7 mouse cellular contexts compared by ENCODE assay signal in the genomic region with DNA sequence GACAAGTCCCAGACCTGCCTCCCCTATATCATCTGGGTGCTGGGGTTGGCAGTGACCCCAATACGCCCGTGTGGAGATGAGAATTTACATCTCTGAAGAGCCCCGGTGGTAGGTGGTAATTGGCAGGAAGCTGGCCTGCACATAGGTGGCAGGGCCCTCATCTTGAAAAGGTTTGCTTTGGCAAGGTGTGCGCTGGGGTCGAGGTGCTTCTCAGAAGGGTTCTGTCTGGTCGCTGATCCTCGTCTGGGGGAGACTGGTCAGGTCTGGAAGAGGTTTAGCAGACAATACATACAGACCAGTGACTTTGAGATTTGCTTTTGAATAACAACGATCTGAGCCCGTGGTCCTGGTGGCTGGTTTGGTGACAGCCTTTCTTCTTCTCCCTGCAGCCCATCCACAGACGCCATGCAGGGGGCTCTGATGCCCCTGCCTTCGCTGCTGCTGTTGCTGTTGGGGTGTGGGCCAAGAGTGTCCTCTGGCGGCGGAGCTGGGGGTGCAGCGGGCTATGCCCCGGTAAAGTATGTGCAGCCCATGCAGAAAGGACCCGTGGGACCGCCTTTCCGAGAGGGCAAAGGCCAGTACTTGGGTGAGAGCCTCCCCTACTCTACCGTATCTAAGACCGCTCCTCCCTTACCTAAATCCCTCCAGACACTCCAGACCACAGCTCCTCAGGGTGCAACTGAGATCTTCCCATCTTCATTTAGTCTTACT. TPM values are rescaled to one million over a fixed set of nuclear protein-coding genes. Genes with fewer than 3 reads are reported as not detected.
A peak's percentile ranks its signal among the peaks of the same experiment; 100 is the strongest.
DNase-seq lines count a peak whose midpoint lies in the region; ATAC-seq and TF ChIP-seq lines count a peak whose summit lies in the region.

No protein-coding gene starts in this region.

- H3K4me1 ChIP-seq in lung, adult 2 months (ENCODE audit: control insufficient read depth, insufficient read depth, low read length) = no peaks in the 10 kb centered on the region
- peaks cover 33% of the 10 kb centered on the region for H3K4me1 ChIP-seq in embryonic facial prominence, embryonic 12.5 days
- no peaks in the 10 kb centered on the region for H3K4me1 ChIP-seq in hindbrain, embryonic 11.5 days (replicated peaks; ENCODE audit: control insufficient read depth, insufficient read depth, low read length)
- H3K4me1 ChIP-seq in lung, embryonic 16.5 days (replicated peaks; ENCODE audit: control insufficient read depth, insufficient read depth, low read length) = peaks cover 3% of the 10 kb centered on the region; the same call in 1 of the 2 replicates

- peak overlapping the region; percentile 41; the same call in 1 of the 2 replicates for H3K27ac ChIP-seq in embryonic facial prominence, embryonic 12.5 days
- H3K27ac ChIP-seq in hindbrain, embryonic 11.5 days (ENCODE audit: low read depth, low read length) = no peak overlapping the region
- H3K27ac ChIP-seq in lung, embryonic 16.5 days (ENCODE audit: low read length) = no peak overlapping the region

- H3K27me3 ChIP-seq in embryonic facial prominence, embryonic 12.5 days = no peaks in the 10 kb centered on the region
- H3K27me3 ChIP-seq in hindbrain, embryonic 11.5 days (ENCODE audit: control insufficient read depth, insufficient read depth, low read length) = no peaks in the 10 kb centered on the region
- no peaks in the 10 kb centered on the region for H3K27me3 ChIP-seq in lung, embryonic 16.5 days (ENCODE audit: control insufficient read depth, insufficient read depth, low read depth, low read length)

- H3K9ac ChIP-seq in embryonic facial prominence, embryonic 12.5 days = no peak overlapping the region; the same call in 1 of the 2 replicates
- peak overlapping the region; percentile 17; the same call in 1 of the 2 replicates for H3K9ac ChIP-seq in hindbrain, embryonic 11.5 days (ENCODE audit: low read depth, low read length)
- H3K9ac ChIP-seq in lung, embryonic 16.5 days (ENCODE audit: low read length) = peak overlapping the region; percentile 38; the same call in 1 of the 2 replicates

- no peak for DNase-seq in lung, adult 2 months
- no peak for DNase-seq in lung, adult 18-20 months
- DNase-seq in hindbrain, embryonic 11.5 days (ENCODE audit: low spot score) = no peak
- DNase-seq in thymus, postnatal 14 days = peak; percentile 45
- no peak for DNase-seq in gastrocnemius, postnatal 4 days (ENCODE audit: low spot score in 2 of 2)

- 17% methylated on average over 20 of the region's 20 CpGs for WGBS in lung, adult 2 months
- 15% methylated on average over 20 of the region's 20 CpGs for WGBS in embryonic facial prominence, embryonic 12.5 days
- 13% methylated on average over 20 of the region's 20 CpGs for WGBS in hindbrain, embryonic 11.5 days
- WGBS in lung, embryonic 16.5 days = 16% methylated on average over 20 of the region's 20 CpGs

- H3K4me3 ChIP-seq in lung, adult 2 months (replicated peaks; ENCODE audit: extremely low read depth, low read depth, low read length) = no peak overlapping the region
- H3K4me3 ChIP-seq in embryonic facial prominence, embryonic 12.5 days = no peak overlapping the region
- H3K4me3 ChIP-seq in hindbrain, embryonic 11.5 days (ENCODE audit: low read depth, low read length) = peak overlapping the region; percentile 25
- H3K4me3 ChIP-seq in lung, embryonic 16.5 days (ENCODE audit: low read length) = no peak overlapping the region

- H3K4me2 ChIP-seq in embryonic facial prominence, embryonic 12.5 days (replicated peaks) = peak overlapping the region; percentile 36
- peak overlapping the region; percentile 37 for H3K4me2 ChIP-seq in hindbrain, embryonic 11.5 days (replicated peaks; ENCODE audit: low read depth, low read length)
- H3K4me2 ChIP-seq in lung, embryonic 16.5 days (ENCODE audit: low read depth, low read length) = peak overlapping the region; percentile 44

- TF ChIP-seq POLR2A in lung, adult 2 months (IDR thresholded peaks at IDR 0.05; ENCODE audit: borderline replicate concordance, extremely low read depth, low read depth, low read length) = no peak

- no peaks in the 10 kb centered on the region for H3K9me3 ChIP-seq in embryonic facial prominence, embryonic 12.5 days
- no peaks in the 10 kb centered on the region for H3K9me3 ChIP-seq in hindbrain, embryonic 11.5 days (ENCODE audit: control insufficient read depth, low read length)
- peaks cover 2% of the 10 kb centered on the region; the same call in 1 of the 2 replicates for H3K9me3 ChIP-seq in lung, embryonic 16.5 days (ENCODE audit: control insufficient read depth, low read length)

- ATAC-seq in embryonic facial prominence, embryonic 12.5 days (ENCODE audit: insufficient number of reproducible peaks, insufficient read depth, low FRiP score, low TSS enrichment) = peak; percentile 47; the same call in 1 of the 2 replicates
- ATAC-seq in hindbrain, embryonic 11.5 days (ENCODE audit: low FRiP score) = peak; percentile 64
- peak; percentile 46 for ATAC-seq in lung, embryonic 16.5 days (ENCODE audit: low read depth)

- 0 out of 2 replicates have a peak, but pooled peaks have one; percentile 7 for TF ChIP-seq CTCF in lung, adult 2 months (IDR thresholded peaks at IDR 0.05; ENCODE audit: insufficient read depth, low read length)

- no peaks in the 10 kb centered on the region for H3K36me3 ChIP-seq in embryonic facial prominence, embryonic 12.5 days
- no peaks in the 10 kb centered on the region for H3K36me3 ChIP-seq in hindbrain, embryonic 11.5 days (ENCODE audit: control insufficient read depth, insufficient read depth, low read length)
- no peaks in the 10 kb centered on the region for H3K36me3 ChIP-seq in lung, embryonic 16.5 days (ENCODE audit: control insufficient read depth, insufficient read depth, low read length)

RNA-seq across cellular contexts. Expression of a gene that starts 12.1 kb away (rescaled TPM):
- 42.2 and 49.0 TPM in 2 replicates for polyA plus RNA-seq in lung, adult 2 months (2012; rRNA removed)
- polyA plus RNA-seq in embryonic facial prominence, embryonic 12.5 days (2016; fragmentation: Nextera tagmentation; extraction: Ambion mirVana) = 91.0 and 95.2 TPM in 2 replicates
- 39.2 and 39.3 TPM in 2 replicates for polyA plus RNA-seq in hindbrain, embryonic 11.5 days (2014; fragmentation: Nextera tagmentation; extraction: Ambion mirVana)
- polyA plus RNA-seq in lung, embryonic 16.5 days (2015; fragmentation: Nextera tagmentation; extraction: Ambion mirVana) = 61.0 and 65.3 TPM in 2 replicates
- 10 to 100 TPM; 20.8 to 21.2 TPM for total RNA-seq in gastrocnemius, postnatal 4 days (2021)

RNA-seq across cellular contexts. Expression of a gene that starts 16.1 kb away (rescaled TPM):
- 12.9 and 18.6 TPM in 2 replicates for polyA plus RNA-seq in lung, adult 2 months (2012; rRNA removed)
- 17.0 and 17.8 TPM in 2 replicates for polyA plus RNA-seq in embryonic facial prominence, embryonic 12.5 days (2016; fragmentation: Nextera tagmentation; extraction: Ambion mirVana)
- 3.0 and 3.8 TPM in 2 replicates for polyA plus RNA-seq in hindbrain, embryonic 11.5 days (2014; fragmentation: Nextera tagmentation; extraction: Ambion mirVana)
- polyA plus RNA-seq in lung, embryonic 16.5 days (2015; fragmentation: Nextera tagmentation; extraction: Ambion mirVana) = 13.2 and 14.9 TPM in 2 replicates
- total RNA-seq in gastrocnemius, postnatal 4 days (2021) = 1 to 10 TPM; 1.2 to 1.6 TPM

RNA-seq across cellular contexts. Expression of a gene that starts 22.8 kb away (rescaled TPM):
- polyA plus RNA-seq in lung, adult 2 months (2012; rRNA removed) = 3.5 and 4.4 TPM in 2 replicates
- 47.6 and 49.8 TPM in 2 replicates for polyA plus RNA-seq in embryonic facial prominence, embryonic 12.5 days (2016; fragmentation: Nextera tagmentation; extraction: Ambion mirVana)
- polyA plus RNA-seq in hindbrain, embryonic 11.5 days (2014; fragmentation: Nextera tagmentation; extraction: Ambion mirVana) = 15.6 and 17.4 TPM in 2 replicates
- polyA plus RNA-seq in lung, embryonic 16.5 days (2015; fragmentation: Nextera tagmentation; extraction: Ambion mirVana) = 3.6 and 4.6 TPM in 2 replicates
- total RNA-seq in gastrocnemius, postnatal 4 days (2021) = 10 to 100 TPM in 1 of 2 experiments, 1 to 10 TPM in 1; 7.0 to 10.1 TPM

RNA-seq across cellular contexts. Expression of a gene that starts 47.2 kb away (rescaled TPM):
- 31.7 and 51.1 TPM in 2 replicates for polyA plus RNA-seq in lung, adult 2 months (2012; rRNA removed)
- polyA plus RNA-seq in embryonic facial prominence, embryonic 12.5 days (2016; fragmentation: Nextera tagmentation; extraction: Ambion mirVana) = 113 and 115 TPM in 2 replicates
- polyA plus RNA-seq in hindbrain, embryonic 11.5 days (2014; fragmentation: Nextera tagmentation; extraction: Ambion mirVana) = 17.8 and 39.1 TPM in 2 replicates
- polyA plus RNA-seq in lung, embryonic 16.5 days (2015; fragmentation: Nextera tagmentation; extraction: Ambion mirVana) = 101 and 107 TPM in 2 replicates
- 10 to 100 TPM; 36.6 to 37.3 TPM for total RNA-seq in gastrocnemius, postnatal 4 days (2021)

RNA-seq across cellular contexts. Expression of a gene that starts 53.2 kb away (rescaled TPM):
- polyA plus RNA-seq in lung, adult 2 months (2012; rRNA removed) = 153 and 194 TPM in 2 replicates
- 95.8 and 102 TPM in 2 replicates for polyA plus RNA-seq in embryonic facial prominence, embryonic 12.5 days (2016; fragmentation: Nextera tagmentation; extraction: Ambion mirVana)
- polyA plus RNA-seq in hindbrain, embryonic 11.5 days (2014; fragmentation: Nextera tagmentation; extraction: Ambion mirVana) = 54.6 and 65.5 TPM in 2 replicates
- 26.0 and 26.9 TPM in 2 replicates for polyA plus RNA-seq in lung, embryonic 16.5 days (2015; fragmentation: Nextera tagmentation; extraction: Ambion mirVana)
- total RNA-seq in gastrocnemius, postnatal 4 days (2021) = 100 to 1,000 TPM; 254 to 283 TPM
